Mouse (Mus musculus) liver, adult 2 months (tissue): ENCODE measurements around the gene Zfp385c. TPM values are rescaled to one million over a fixed set of nuclear protein-coding genes. Genes with fewer than 3 reads are reported as not detected.

ENCODE experiments used
- DNase-seq: peaks from one replicate; pipeline ENCODE4 v3.0.0-alpha.2; 2011; ENCODE audit warnings: low read depth, low spot score; ENCODE audit errors: extremely low read depth
- H3K27ac ChIP-seq: fragments of 200-500 bp; replicated peaks from 2 replicates; pipeline ENCODE4 v1.5.1; 2012; ENCODE audit warnings: low read depth, mild to moderate bottlenecking, control low read depth, inconsistent platforms, low read length; ENCODE audit not compliant: insufficient read depth
- H3K27me3 ChIP-seq: fragments of 200-500 bp; 2 replicates; pipeline ENCODE4 v1.6.1; 2012; ENCODE audit warnings: mild to moderate bottlenecking, moderate library complexity, low read length, inconsistent platforms; ENCODE audit not compliant: control insufficient read depth, insufficient read depth
- H3K36me3 ChIP-seq: fragments of 200-500 bp; 2 replicates; pipeline ENCODE4 v1.6.1; 2012; ENCODE audit warnings: low read length, inconsistent platforms; ENCODE audit not compliant: control insufficient read depth, insufficient read depth
- H3K4me1 ChIP-seq: fragments of 200-500 bp; 2 replicates; pipeline ENCODE4 v1.6.1; 2011; ENCODE audit warnings: low read length; ENCODE audit not compliant: control insufficient read depth, insufficient read depth
- H3K4me3 ChIP-seq: fragments of 200-500 bp; 2 replicates; pipeline ENCODE4 v1.5.1; 2011; ENCODE audit warnings: low read depth, mild to moderate bottlenecking, control low read depth, low read length, moderate library complexity; ENCODE audit not compliant: insufficient read depth
- H3K79me2 ChIP-seq: fragments of 200-500 bp; 2 replicates; pipeline ENCODE4 v1.6.1; 2012; ENCODE audit warnings: inconsistent platforms, mild to moderate bottlenecking, low read length, moderate library complexity; ENCODE audit not compliant: control insufficient read depth, insufficient read depth
- H3K9ac ChIP-seq: fragments of 200-500 bp; 2 replicates; pipeline ENCODE4 v1.6.1; 2012; ENCODE audit warnings: low read depth, mild to moderate bottlenecking, control low read depth, inconsistent platforms, low read length
- CTCF ChIP-seq: fragments of 200-500 bp; IDR thresholded peaks from 2 replicates; pipeline ENCODE4 v1.5.1; 2011; ENCODE audit warnings: low read depth, low read length, control low read depth
- POLR2A ChIP-seq: fragments of 200-500 bp; IDR thresholded peaks from 2 replicates; pipeline ENCODE4 v1.6.1; 2011; ENCODE audit warnings: low read length, control low read depth; ENCODE audit not compliant: insufficient read depth; ENCODE audit errors: extremely low read depth
- WGBS: fragments of 180-500 bp; shearing (Covaris S2); methylation state at CpG from one replicate; pipeline ENCODE4 v1.1.7; 2018; 5-methylcytosine and 5-hydroxymethylcytosine counted together
- polyA plus RNA-seq: library from polyadenylated mRNA; depleted of rRNA; stranded (reverse); fragments of >200 nt; gene quantifications from 2 replicates; pipeline ENCODE4 v1.2.3, GENCODE M21; 2012
- total RNA-seq: library from RNA; depleted of rRNA; stranded (reverse); fragments of >200 nt; gene quantifications from 2 replicates; pipeline ENCODE4 v1.2.3, GENCODE M21; 2014

The Zfp385c gene
- total and polyA plus RNA-seq, 2 experiments: not detected

GRCm38 (mm10) chr11:100719893-100720292 is 27.6 kb upstream of the Zfp385c start:
- no peak overlapping the region for H3K4me3 ChIP-seq
- peaks cover 14% of the 10 kb centered on the region for H3K36me3 ChIP-seq
- WGBS: 86% methylated on average over 11 of the region's 11 CpGs
- no peak for DNase-seq
- peak overlapping the region; percentile 58; the same call in 1 of the 2 replicates for H3K27ac ChIP-seq
- peaks cover 21% of the 10 kb centered on the region for H3K4me1 ChIP-seq
- H3K9ac ChIP-seq: 0 out of 2 replicates have a peak overlapping the region, but pooled peaks have one; percentile 18
- H3K27me3 ChIP-seq: no peaks in the 10 kb centered on the region
- H3K79me2 ChIP-seq: peaks cover 12% of the 10 kb centered on the region; the same call in 1 of the 2 replicates
- TF ChIP-seq CTCF (no peak), POLR2A (no peak)

DNA sequence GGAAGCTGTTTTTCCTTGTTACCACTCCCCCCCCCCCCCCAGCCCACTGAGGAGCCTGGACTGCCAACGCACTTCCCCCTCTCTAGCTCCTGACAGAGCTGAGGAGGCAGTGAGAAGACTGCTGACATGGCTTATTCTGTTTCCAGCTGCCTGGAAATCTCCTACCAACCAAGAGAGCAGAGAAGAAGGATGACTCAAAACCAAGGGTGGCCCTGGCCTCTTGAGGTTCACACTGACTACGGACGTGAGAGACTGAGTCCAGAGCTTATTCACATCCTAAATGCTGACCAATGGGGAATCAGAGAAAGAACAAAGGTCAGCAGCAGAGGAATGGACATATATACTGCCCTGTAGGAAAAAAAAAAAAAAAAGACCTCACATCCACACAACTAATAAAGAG is 27.1 kb upstream of the Zfp385c start:
- H3K79me2 ChIP-seq: peaks cover 12% of the 10 kb centered on the region; the same call in 1 of the 2 replicates
- H3K27me3 ChIP-seq: no peaks in the 10 kb centered on the region
- no peak overlapping the region for H3K27ac ChIP-seq
- TF ChIP-seq CTCF (no peak), POLR2A (no peak)
- H3K4me1 ChIP-seq: peaks cover 15% of the 10 kb centered on the region
- no peak for DNase-seq
- WGBS: 74% methylated on average over 3 of the region's 3 CpGs
- H3K4me3 ChIP-seq: no peak overlapping the region
- H3K9ac ChIP-seq: no peak overlapping the region
- peaks cover 14% of the 10 kb centered on the region for H3K36me3 ChIP-seq

DNA sequence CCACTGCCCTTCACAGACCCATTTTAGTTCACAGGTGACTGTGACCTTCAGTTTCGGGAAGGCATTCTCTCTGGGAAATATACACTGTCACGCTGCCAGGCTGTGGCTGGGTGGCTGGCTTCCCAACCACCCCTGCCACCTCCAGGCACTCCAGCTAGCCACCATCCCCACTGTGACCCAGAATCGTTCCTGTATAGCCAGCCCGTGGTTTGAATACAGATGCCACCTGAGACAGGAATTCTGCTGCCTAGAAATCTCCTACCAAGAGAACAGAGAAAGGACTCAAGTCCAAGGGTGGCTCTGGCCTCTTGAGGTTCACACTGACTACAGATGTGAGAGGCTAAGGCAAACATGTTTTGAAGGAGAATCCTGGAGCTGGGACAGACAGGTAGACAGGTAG is 26.6 kb upstream of the Zfp385c start:
- no peak for DNase-seq
- no peak overlapping the region for H3K27ac ChIP-seq
- H3K4me3 ChIP-seq: no peak overlapping the region
- no peak overlapping the region for H3K9ac ChIP-seq
- H3K79me2 ChIP-seq: peaks cover 12% of the 10 kb centered on the region; the same call in 1 of the 2 replicates
- H3K36me3 ChIP-seq: peaks cover 14% of the 10 kb centered on the region
- no peak for TF ChIP-seq CTCF
- no peak for TF ChIP-seq POLR2A
- H3K4me1 ChIP-seq: peaks cover 13% of the 10 kb centered on the region
- no peaks in the 10 kb centered on the region for H3K27me3 ChIP-seq
- 85% methylated on average over 4 of the region's 4 CpGs for WGBS

- peaks cover 14% of the 10 kb centered on the region for H3K36me3 ChIP-seq
- no peak for DNase-seq
- H3K79me2 ChIP-seq: peaks cover 12% of the 10 kb centered on the region; the same call in 1 of the 2 replicates
- WGBS: 96% methylated on average over 7 of the region's 7 CpGs
- no peak overlapping the region for H3K27ac ChIP-seq
- TF ChIP-seq POLR2A (no peak), CTCF (no peak)
- H3K9ac ChIP-seq: no peak overlapping the region
- H3K27me3 ChIP-seq: no peaks in the 10 kb centered on the region
- H3K4me1 ChIP-seq: peaks cover 13% of the 10 kb centered on the region
- no peak overlapping the region for H3K4me3 ChIP-seq
These were observed 26.2 kb upstream of the Zfp385c start for GRCm38 (mm10) chr11:100718462-100718861.

- no peak for DNase-seq
- no peaks in the 10 kb centered on the region for H3K27me3 ChIP-seq
- no peak overlapping the region for H3K9ac ChIP-seq
- H3K4me1 ChIP-seq: peaks cover 8% of the 10 kb centered on the region
- H3K36me3 ChIP-seq: peaks cover 14% of the 10 kb centered on the region
- no peak overlapping the region for H3K4me3 ChIP-seq
- WGBS: 87% methylated on average over 3 of the region's 3 CpGs
- TF ChIP-seq CTCF (no peak), POLR2A (no peak)
- H3K79me2 ChIP-seq: peaks cover 9% of the 10 kb centered on the region; the same call in 1 of the 2 replicates
- no peak overlapping the region for H3K27ac ChIP-seq
These were observed 24.4 kb upstream of the Zfp385c start for GRCm38 (mm10) chr11:100716649-100717048.

GRCm38 (mm10) chr11:100714948-100715347 is 22.7 kb upstream of the Zfp385c start:
- no peak overlapping the region for H3K9ac ChIP-seq

More at GRCm38 (mm10) chr11:100714948-100715347, 22.7 kb upstream of the Zfp385c start:
- Histone ChIP-seq H3K27ac (no peak overlapping the region), H3K4me1 (peaks cover 8% of the 10 kb centered on the region), H3K36me3 (peaks cover 14% of the 10 kb centered on the region), H3K27me3 (no peaks in the 10 kb centered on the region), H3K79me2 (peaks cover 9% of the 10 kb centered on the region; the same call in 1 of the 2 replicates), H3K4me3 (no peak overlapping the region)
- DNase-seq: no peak
- no peak for TF ChIP-seq POLR2A
- no peak for TF ChIP-seq CTCF
- WGBS: 93% methylated on average over 6 of the region's 6 CpGs
